Mouse (Mus musculus) heart, adult 11 months (tissue): Measurements from ENCODE around the gene Rps6kb2.
"Not testable (repeated sequence)": the region's sequence is repeated elsewhere in the genome, so short reads cannot be mapped to it uniquely, and the experiment has no call there.

Experiments used
- DNase-seq: peaks from one replicate; pipeline ENCODE4 v3.0.0; 2022

Rps6kb2 gene

GRCm38 (mm10) chr19:4135963-4136345 is 27.2 kb downstream of the Rps6kb2 start:
- DNase-seq, result not testable (repeated sequence)

GRCm38 (mm10) chr19:4135229-4135962 is 27.8 kb downstream of the Rps6kb2 start:
- DNase-seq, result not testable (repeated sequence)

- no peak for DNase-seq
These were observed 28.8 kb downstream of the Rps6kb2 start for GRCm38 (mm10) chr19:4134354-4134753.

GRCm38 (mm10) chr19:4131768-4132167 is 31.4 kb downstream of the Rps6kb2 start:
- no peak for DNase-seq

- DNase-seq, result no peak
These were observed 32.1 kb downstream of the Rps6kb2 start for GRCm38 (mm10) chr19:4131075-4131474.

- no peak for DNase-seq
These were observed 33.0 kb downstream of the Rps6kb2 start for GRCm38 (mm10) chr19:4130106-4130505.

- DNase-seq, result peak; percentile 94
These were observed 33.7 kb downstream of the Rps6kb2 start for GRCm38 (mm10) chr19:4129462-4129861.

- DNase-seq, result peak; percentile 96
These were observed 36.2 kb downstream of the Rps6kb2 start for GRCm38 (mm10) chr19:4126759-4127495.

GRCm38 (mm10) chr19:4125741-4126696 is 37.1 kb downstream of the Rps6kb2 start, which contains the start of gene Aip:
Gene Aip (minus strand): TSS chr19:4125858.
- DNase-seq, result peak; percentile 100

- not testable (repeated sequence) for DNase-seq
These were observed 37.9 kb downstream of the Rps6kb2 start for GRCm38 (mm10) chr19:4125268-4125667.

GRCm38 (mm10) chr19:4124432-4124831 is 38.7 kb downstream of the Rps6kb2 start:
- no peak for DNase-seq

GRCm38 (mm10) chr19:4122411-4123370 is 40.5 kb downstream of the Rps6kb2 start:
- no peak for DNase-seq

GRCm38 (mm10) chr19:4121896-4122295 is 41.3 kb downstream of the Rps6kb2 start:
- not testable (repeated sequence) for DNase-seq

GRCm38 (mm10) chr19:4121097-4121805 is 41.9 kb downstream of the Rps6kb2 start:
- peak; percentile 100 for DNase-seq

- DNase-seq, result no peak
These were observed 42.7 kb downstream of the Rps6kb2 start for GRCm38 (mm10) chr19:4120496-4120895.

GRCm38 (mm10) chr19:4119716-4120487 is 43.3 kb downstream of the Rps6kb2 start:
- DNase-seq, result no peak

- DNase-seq, result no peak
These were observed 44.8 kb downstream of the Rps6kb2 start for GRCm38 (mm10) chr19:4118350-4118749.

- no peak for DNase-seq
These were observed 46.1 kb downstream of the Rps6kb2 start for GRCm38 (mm10) chr19:4117006-4117405.

- peak; percentile 92 for DNase-seq
These were observed 47.3 kb downstream of the Rps6kb2 start for GRCm38 (mm10) chr19:4115816-4116215.

- DNase-seq, result peak; percentile 81
These were observed 48.0 kb downstream of the Rps6kb2 start for GRCm38 (mm10) chr19:4115144-4115543.
